Mouse (Mus musculus) embryonic fibroblast, embryonic 13.5 days (primary cell): ENCODE measurements around the gene Il1rap. TPM values are rescaled to one million over a fixed set of nuclear protein-coding genes. Genes with fewer than 3 reads are reported as not detected.

Experiments
- H3K27ac ChIP-seq: 2 replicates; pipeline ENCODE4 v1.5.1; 2012; ENCODE audit warnings: low read length, control low read depth, inconsistent platforms; ENCODE audit not compliant: insufficient read depth
- H3K4me1 ChIP-seq: 2 replicates; pipeline ENCODE4 v1.6.1; 2011; ENCODE audit warnings: low read length; ENCODE audit not compliant: control insufficient read depth, insufficient read depth
- H3K4me3 ChIP-seq: 2 replicates; pipeline ENCODE4 v1.5.1; 2011; ENCODE audit warnings: mild to moderate bottlenecking, control low read depth, low read length; ENCODE audit not compliant: insufficient read depth
- CTCF ChIP-seq: IDR thresholded peaks from 2 replicates; pipeline ENCODE4 v1.5.1; 2011; ENCODE audit warnings: mild to moderate bottlenecking, control low read depth, low read length, moderate library complexity, borderline replicate concordance; ENCODE audit not compliant: insufficient read depth
- POLR2A ChIP-seq: IDR thresholded peaks from 2 replicates; pipeline ENCODE4 v1.6.1; 2011; ENCODE audit warnings: low read depth, mild to moderate bottlenecking, control low read depth, low read length, moderate library complexity
- polyA plus RNA-seq: library from polyadenylated mRNA; stranded (reverse); fragments of >200 nt; gene quantifications from 2 replicates; pipeline ENCODE4 v1.2.4, GENCODE M21; 2011; ENCODE audit warnings: low read depth; ENCODE audit not compliant: missing spikeins, insufficient read length

Gene Il1rap
- polyA plus RNA-seq, 1 experiment = 20.4 TPM

DNA sequence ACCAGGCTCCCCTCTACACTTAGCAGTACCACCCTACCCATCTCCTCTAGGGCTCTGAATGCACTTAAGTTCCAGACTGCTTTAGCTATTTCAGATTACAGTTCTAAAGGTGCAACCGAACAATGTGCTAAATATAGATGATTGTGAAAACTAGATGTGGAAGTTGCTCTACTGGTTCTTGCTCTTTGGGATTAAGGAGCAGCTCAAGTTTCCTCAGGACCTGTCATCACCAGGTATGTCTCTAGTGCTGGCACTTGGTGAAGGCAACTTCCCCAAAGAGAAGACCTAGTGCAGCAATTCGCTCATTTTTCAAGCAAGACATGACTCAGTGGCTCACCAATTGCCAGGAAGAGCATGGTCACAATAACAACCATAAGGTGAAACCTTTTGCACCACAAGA lies 9.7 kb upstream of the Il1rap start:
- TF ChIP-seq CTCF (no peak), POLR2A (no peak)
- Histone ChIP-seq H3K27ac (no peak overlapping the region), H3K4me3 (no peak overlapping the region), H3K4me1 (no peaks in the 10 kb centered on the region)

DNA sequence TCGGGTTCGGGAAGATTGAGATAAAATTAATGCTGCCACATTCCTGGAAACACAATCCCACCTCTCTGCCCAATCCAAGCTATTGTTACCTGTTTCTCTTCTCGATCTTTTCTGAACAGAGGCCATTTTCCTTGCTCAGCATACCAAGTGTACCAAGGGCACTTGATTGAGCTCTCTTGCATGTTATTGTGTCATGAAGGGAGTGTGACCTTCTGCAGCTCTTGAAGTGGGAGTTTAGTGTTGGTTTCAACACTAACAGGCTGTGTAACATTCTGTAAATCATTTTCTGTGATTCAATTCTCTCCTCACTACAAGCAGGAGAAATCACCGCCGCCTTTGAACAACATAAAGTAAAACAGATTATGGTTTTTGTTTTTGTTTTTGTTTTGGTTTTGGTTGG lies 7.3 kb upstream of the Il1rap start:
- Histone ChIP-seq H3K4me1 (no peaks in the 10 kb centered on the region), H3K27ac (no peak overlapping the region), H3K4me3 (no peak overlapping the region)
- TF ChIP-seq CTCF (no peak), POLR2A (no peak)

DNA sequence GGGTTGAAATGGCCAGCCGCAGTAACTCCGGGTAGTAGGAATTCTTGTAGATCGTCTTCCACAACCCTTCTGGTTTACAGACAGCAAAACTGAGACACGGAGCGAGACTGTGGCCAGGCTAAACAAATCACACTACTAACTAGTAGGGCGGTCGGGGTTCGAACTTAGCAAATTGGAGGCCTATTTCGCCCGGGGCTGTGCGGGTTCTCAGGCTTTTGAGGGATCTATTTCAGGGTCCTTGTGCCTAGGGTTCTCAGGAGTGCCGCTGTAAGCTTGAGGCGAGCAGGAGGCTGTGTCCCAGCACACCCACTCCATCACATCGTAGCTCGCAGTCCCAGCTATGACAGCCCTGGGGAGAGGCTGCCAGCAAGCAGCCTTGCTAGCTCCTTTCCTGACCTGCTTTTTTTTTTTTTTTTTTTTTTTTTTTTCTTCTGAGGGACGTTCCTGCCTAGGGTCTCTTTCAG lies 441 bp downstream of the Il1rap start:
- TF ChIP-seq CTCF = no peak
- no peak for TF ChIP-seq POLR2A
- Histone ChIP-seq H3K4me3 (peak overlapping the region; percentile 74), H3K4me1 (peaks cover 9% of the 10 kb centered on the region), H3K27ac (no peak overlapping the region)

DNA sequence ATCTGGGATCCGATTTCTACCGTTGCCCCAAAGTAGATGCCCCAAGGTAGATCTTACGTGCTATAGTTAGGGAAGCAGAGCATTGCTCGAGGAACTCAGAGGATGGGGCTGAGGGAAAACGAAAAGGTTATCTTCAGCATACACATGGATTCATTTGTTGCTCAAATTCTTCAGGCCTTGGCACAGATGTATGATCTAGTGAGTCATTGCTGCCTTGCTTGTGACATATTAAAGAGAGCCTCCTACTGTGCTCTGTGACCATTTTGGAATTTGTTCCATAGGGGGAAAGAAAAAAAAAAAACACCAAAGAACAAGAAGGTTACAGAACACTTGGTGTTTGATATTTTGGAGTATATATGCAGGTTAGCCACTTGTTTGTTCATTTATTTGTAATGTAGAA lies 4.3 kb downstream of the Il1rap start:
- H3K4me3 ChIP-seq = no peak overlapping the region
- no peak overlapping the region for H3K27ac ChIP-seq
- peaks cover 10% of the 10 kb centered on the region for H3K4me1 ChIP-seq
- TF ChIP-seq POLR2A = no peak
- no peak for TF ChIP-seq CTCF

DNA sequence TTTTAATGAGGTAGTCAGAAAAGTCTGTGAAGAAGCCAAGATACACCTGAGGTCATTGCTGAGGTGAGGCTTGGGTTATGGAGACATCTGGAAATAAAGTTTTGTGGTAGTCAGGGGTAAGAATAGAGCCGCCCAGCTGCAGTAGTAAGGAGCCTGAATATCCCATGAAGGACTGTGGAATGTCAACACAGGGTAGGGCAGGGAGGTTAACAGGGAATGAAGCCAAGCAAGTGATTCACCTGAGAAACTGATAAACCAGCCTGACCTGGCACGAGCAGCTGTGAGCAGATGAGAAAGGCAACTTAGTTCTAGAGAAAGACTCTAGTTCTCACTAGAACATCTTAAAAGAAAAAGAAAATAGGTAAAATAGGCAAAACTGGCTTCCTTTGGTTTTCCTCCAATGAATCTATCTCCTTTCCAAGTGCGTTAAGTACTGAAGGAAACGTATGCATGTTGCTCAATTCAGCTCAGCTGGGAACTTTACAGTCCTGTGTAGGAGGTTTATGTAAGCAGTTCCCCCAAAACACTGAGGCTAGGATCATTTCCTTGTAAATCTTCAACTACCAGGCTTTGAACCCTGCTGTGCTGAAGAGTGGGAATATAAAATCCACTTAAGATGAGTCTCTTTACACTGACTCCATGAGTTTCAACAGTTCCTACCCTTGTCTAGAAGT lies 9.5 kb downstream of the Il1rap start:
- Histone ChIP-seq H3K4me1 (peaks cover 3% of the 10 kb centered on the region; the same call in 1 of the 2 replicates), H3K4me3 (no peak overlapping the region), H3K27ac (no peak overlapping the region)
- TF ChIP-seq CTCF = no peak
- no peak for TF ChIP-seq POLR2A

DNA sequence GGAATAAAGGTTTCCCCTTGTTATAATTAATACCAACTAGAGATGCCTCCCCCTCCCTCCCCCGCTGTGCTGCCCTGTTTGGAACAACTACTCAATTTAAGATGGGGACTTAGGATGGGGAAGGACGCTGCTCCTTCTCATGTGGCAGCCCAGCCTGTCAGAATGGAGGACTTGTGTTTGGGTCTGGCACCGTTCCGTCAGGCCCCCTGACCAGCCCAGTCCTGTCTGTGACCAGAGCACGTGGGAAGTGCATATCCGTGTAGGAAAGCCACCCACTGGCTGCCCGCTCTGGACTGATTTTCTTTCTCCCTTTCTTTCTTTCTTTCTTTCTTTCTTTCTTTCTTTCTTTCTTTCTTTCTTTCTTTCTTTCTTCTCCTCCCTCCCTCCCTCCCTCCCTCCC lies 14.9 kb downstream of the Il1rap start:
- Histone ChIP-seq H3K4me3 (no peak overlapping the region), H3K4me1 (no peaks in the 10 kb centered on the region), H3K27ac (no peak overlapping the region)
- no peak for TF ChIP-seq CTCF
- no peak for TF ChIP-seq POLR2A

DNA sequence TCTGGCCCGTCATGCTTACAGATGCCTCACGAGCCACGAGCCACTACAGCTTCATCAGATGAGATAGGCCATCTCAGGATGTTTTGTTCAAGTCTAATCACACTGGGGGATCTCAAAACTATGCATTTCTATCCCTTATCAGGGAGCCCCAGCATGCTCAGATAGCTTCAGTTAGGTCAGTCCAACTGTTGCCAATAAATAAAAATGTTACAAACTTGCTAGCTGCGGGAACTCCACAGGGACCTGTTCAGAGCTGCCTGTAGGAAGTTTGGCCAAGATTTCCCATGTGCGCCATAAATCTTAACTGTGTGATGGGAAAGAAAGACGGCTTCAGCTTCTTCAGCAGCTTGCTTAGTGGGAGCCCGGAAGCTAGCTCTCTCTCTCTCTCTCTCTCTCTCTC lies 15.8 kb downstream of the Il1rap start:
- TF ChIP-seq POLR2A = no peak
- TF ChIP-seq CTCF = no peak
- no peak overlapping the region for H3K27ac ChIP-seq
- no peaks in the 10 kb centered on the region for H3K4me1 ChIP-seq
- H3K4me3 ChIP-seq = no peak overlapping the region

DNA sequence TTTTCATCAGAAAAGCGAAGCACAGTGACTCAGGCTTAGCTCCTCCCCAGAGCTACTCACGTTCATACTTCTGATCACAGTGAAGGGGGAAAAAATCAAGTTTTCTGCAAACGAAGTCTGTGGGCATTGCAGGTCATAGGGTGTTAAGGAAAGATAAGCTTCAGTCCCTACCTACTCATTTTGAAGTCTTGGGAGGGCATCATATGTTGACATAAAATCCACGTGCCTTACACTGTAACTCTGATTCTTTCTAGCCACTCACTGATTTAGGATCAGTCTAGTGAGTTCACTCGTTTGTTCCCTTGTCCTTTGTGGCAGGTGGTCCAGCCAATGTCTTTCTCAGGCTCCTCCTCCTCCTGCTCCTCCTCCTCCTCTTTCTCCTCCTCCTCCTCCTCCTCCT lies 17.1 kb downstream of the Il1rap start:
- no peak overlapping the region for H3K4me3 ChIP-seq
- TF ChIP-seq CTCF = no peak
- no peak for TF ChIP-seq POLR2A
- no peak overlapping the region for H3K27ac ChIP-seq
- peaks cover 2% of the 10 kb centered on the region; the same call in 1 of the 2 replicates for H3K4me1 ChIP-seq

DNA sequence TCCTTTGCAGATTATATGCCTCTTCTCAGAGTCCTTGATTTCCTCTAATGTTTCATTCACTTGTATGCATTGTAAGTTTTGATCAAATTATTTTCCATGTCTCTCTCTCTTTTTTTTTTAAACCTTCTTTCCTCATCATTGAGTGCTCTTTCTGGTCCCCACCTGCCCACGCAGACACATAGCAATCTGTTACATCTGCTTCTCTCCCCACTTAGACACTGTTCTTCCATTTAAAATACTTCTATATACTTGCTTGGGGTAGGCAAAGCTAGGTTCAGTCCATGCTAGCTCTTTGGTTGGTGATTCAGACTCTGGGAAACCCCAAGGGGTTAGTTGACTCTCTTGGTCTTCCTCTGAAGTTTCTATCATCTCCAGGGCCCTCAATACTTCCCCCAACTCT lies 20.0 kb downstream of the Il1rap start:
- Histone ChIP-seq H3K27ac (no peak overlapping the region), H3K4me1 (peaks cover 5% of the 10 kb centered on the region; the same call in 1 of the 2 replicates), H3K4me3 (no peak overlapping the region)
- TF ChIP-seq POLR2A (no peak), CTCF (no peak)

DNA sequence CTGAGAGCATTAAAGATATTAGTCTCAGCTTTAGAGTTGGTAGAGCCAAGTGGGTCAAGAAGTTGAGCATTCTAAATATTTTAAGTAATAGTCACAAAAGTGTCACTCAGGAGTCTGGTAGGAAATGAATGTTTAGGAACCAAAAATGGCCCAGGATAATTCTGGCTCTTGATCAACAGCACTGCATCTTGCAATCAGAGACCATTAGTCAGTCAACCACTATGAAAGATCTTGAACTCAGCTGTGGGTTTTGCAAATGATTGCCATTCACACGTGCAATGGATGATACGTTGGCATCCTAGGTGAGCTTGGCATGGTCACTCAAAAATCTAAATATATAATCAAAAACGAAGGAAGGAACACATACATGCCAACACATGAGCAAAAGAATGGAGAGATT lies 23.1 kb downstream of the Il1rap start:
- TF ChIP-seq POLR2A (no peak), CTCF (no peak)

More for the DNA sequence above, 23.1 kb downstream of the Il1rap start:
- peak overlapping the region; percentile 52 for H3K27ac ChIP-seq
- H3K4me3 ChIP-seq = no peak overlapping the region
- peaks cover 5% of the 10 kb centered on the region; the same call in 1 of the 2 replicates for H3K4me1 ChIP-seq
